In genomic region chr1:156538382-156538781, GRCm38 (mm10) we compare ENCODE assay signal across 14 mouse cellular contexts. TPM values are rescaled to one million over a fixed set of nuclear protein-coding genes. Genes with fewer than 3 reads are reported as not detected.
DNase-seq lines count a peak whose midpoint lies in the region; ATAC-seq and TF ChIP-seq lines count a peak whose summit lies in the region.
"Had no signal": no experiment of that assay in that cellular context is flagged by ENCODE, and none has a peak within 500 bp of the region (broad histone marks: within the 10 kb centered on the region; RNA-seq: fewer than 3 reads in every experiment).

No protein-coding gene starts in this region.

- H3K4me3 ChIP-seq in cerebellum, adult 2 months (replicated peaks; ENCODE audit: insufficient read depth, low read depth, low read length), result no peak overlapping the region
- H3K4me3 ChIP-seq in liver, adult 2 months (ENCODE audit: insufficient read depth, low read depth, low read length), result no peak overlapping the region
- no peak overlapping the region for H3K4me3 ChIP-seq in liver, embryonic 11.5 days (ENCODE audit: low read depth, low read length)
- H3K4me3 ChIP-seq: heart, embryonic 13.5 days; megakaryocyte, embryonic 14.5 days; neural tube, embryonic 15.5 days had no signal

- no peaks in the 10 kb centered on the region for H3K27me3 ChIP-seq in cerebellum, adult 2 months (ENCODE audit: control insufficient read depth, insufficient read depth, low read length)
- H3K27me3 ChIP-seq in liver, adult 2 months (ENCODE audit: control insufficient read depth, insufficient read depth, low read length), result no peaks in the 10 kb centered on the region
- H3K27me3 ChIP-seq in liver, embryonic 11.5 days (replicated peaks; ENCODE audit: control insufficient read depth, insufficient read depth, low read length), result no peaks in the 10 kb centered on the region
- H3K27me3 ChIP-seq: heart, embryonic 13.5 days; megakaryocyte, embryonic 14.5 days; neural tube, embryonic 15.5 days had no signal

- no peaks in the 10 kb centered on the region for H3K79me2 ChIP-seq in liver, adult 2 months (ENCODE audit: control insufficient read depth, insufficient read depth, low read length)

- no peak overlapping the region for H3K27ac ChIP-seq in cerebellum, adult 2 months (ENCODE audit: insufficient read depth, low read length)
- H3K27ac ChIP-seq in liver, adult 2 months (replicated peaks; ENCODE audit: insufficient read depth, low read depth, low read length), result no peak overlapping the region
- H3K27ac ChIP-seq in liver, embryonic 11.5 days (ENCODE audit: low read depth, low read length), result no peak overlapping the region
- H3K27ac ChIP-seq: heart, embryonic 13.5 days; neural tube, embryonic 15.5 days had no signal

- no peak for ATAC-seq in liver, embryonic 11.5 days (replicated peaks; ENCODE audit: low FRiP score)
- ATAC-seq in CD4-positive, CD25-positive, alpha-beta regulatory T cell, adult 4 months, result peak; percentile 71
- ATAC-seq: hindbrain, embryonic 16.5 days had no signal

- no peak for TF ChIP-seq POLR2A in cerebellum, adult 2 months (IDR thresholded peaks at IDR 0.05; ENCODE audit: borderline replicate concordance, insufficient read depth, low read length)
- no peak for TF ChIP-seq POLR2A in liver, adult 2 months (IDR thresholded peaks at IDR 0.05; ENCODE audit: extremely low read depth, insufficient read depth, low read length)

- 80% methylated on average over 3 of the region's 3 CpGs for WGBS in cerebellum, adult 2 months
- WGBS in liver, adult 2 months, result 77% methylated on average over 3 of the region's 3 CpGs
- WGBS in liver, embryonic 11.5 days, result 75% methylated on average over 3 of the region's 3 CpGs

- H3K36me3 ChIP-seq in liver, adult 2 months (ENCODE audit: control insufficient read depth, insufficient read depth, low read length), result no peaks in the 10 kb centered on the region
- no peaks in the 10 kb centered on the region for H3K36me3 ChIP-seq in liver, embryonic 11.5 days (ENCODE audit: control insufficient read depth, insufficient read depth, low read length)
- H3K36me3 ChIP-seq: heart, embryonic 13.5 days; neural tube, embryonic 15.5 days had no signal

- no peak overlapping the region for H3K4me2 ChIP-seq in liver, embryonic 11.5 days
- H3K4me2 ChIP-seq: heart, embryonic 13.5 days; neural tube, embryonic 15.5 days had no signal

- no peaks in the 10 kb centered on the region for H3K4me1 ChIP-seq in cerebellum, adult 2 months (ENCODE audit: control insufficient read depth, insufficient read depth, low read length)
- H3K4me1 ChIP-seq in liver, adult 2 months (ENCODE audit: control insufficient read depth, insufficient read depth, low read length), result no peaks in the 10 kb centered on the region; the same call in 1 of the 2 replicates
- no peaks in the 10 kb centered on the region; the same call in 1 of the 2 replicates for H3K4me1 ChIP-seq in liver, embryonic 11.5 days (replicated peaks; ENCODE audit: control insufficient read depth, insufficient read depth, low read length)
- H3K4me1 ChIP-seq: heart, embryonic 13.5 days; neural tube, embryonic 15.5 days had no signal

- no peak for DNase-seq in cerebellum, adult 2 months
- no peak for DNase-seq in cerebellum, postnatal 14 days
- peak; percentile 42 for DNase-seq in liver, adult 2 months (ENCODE audit: extremely low read depth, low read depth, low spot score)
- DNase-seq in liver, embryonic 11.5 days (ENCODE audit: low spot score), result no peak
- peak; percentile 56 for DNase-seq in induced T-regulatory cell, adult 2 months (ENCODE audit: low read depth)
- DNase-seq in adrenal gland, postnatal 10 days, result no peak
- DNase-seq in kidney, postnatal 4 days, result no peak
- DNase-seq: cerebellum, postnatal 25 days; right cerebral cortex, postnatal 25 days had no signal

- peak; percentile 21; the same call in 1 of the 2 replicates for TF ChIP-seq CTCF in cerebellum, adult 2 months (IDR thresholded peaks at IDR 0.05; ENCODE audit: borderline replicate concordance, insufficient read depth, low read depth, low read length)
- TF ChIP-seq CTCF in liver, adult 2 months (IDR thresholded peaks at IDR 0.05; ENCODE audit: low read depth, low read length), result no peak

- H3K9me3 ChIP-seq in liver, embryonic 11.5 days (ENCODE audit: control insufficient read depth, low read length), result no peaks in the 10 kb centered on the region
- H3K9me3 ChIP-seq: heart, embryonic 13.5 days; megakaryocyte, embryonic 14.5 days; neural tube, embryonic 15.5 days had no signal

- H3K9ac ChIP-seq in liver, adult 2 months (ENCODE audit: low read depth, low read length), result no peak overlapping the region
- no peak overlapping the region for H3K9ac ChIP-seq in liver, embryonic 11.5 days (ENCODE audit: low read depth, low read length)
- H3K9ac ChIP-seq: heart, embryonic 13.5 days; neural tube, embryonic 15.5 days had no signal

RNA-seq across cellular contexts. Expression of gene Gm10031, which starts 14.6 kb away (rescaled TPM):
- polyA plus RNA-seq in cerebellum, adult 2 months (2012; rRNA removed), result 8.7 and 9.5 TPM in 2 replicates
- 13.4 and 13.6 TPM in 2 replicates for total RNA-seq in liver, adult 2 months (2014; rRNA removed)
- 9.9 and 11.1 TPM in 2 replicates for polyA plus RNA-seq in liver, adult 2 months (2012; rRNA removed)
- polyA plus RNA-seq in liver, embryonic 11.5 days (2014; fragmentation: Nextera tagmentation; extraction: Ambion mirVana), result 0.08 and 0.14 TPM in 2 replicates
- polyA plus RNA-seq in CD4-positive, CD25-positive, alpha-beta regulatory T cell, adult 4 months (2017; shearing (Covaris generic)), result 1 to 10 TPM in 1 of 2 experiments, under 1 TPM in 1; 0.66 to 4.8 TPM
- 10 to 100 TPM; 34.8 to 39.6 TPM for total RNA-seq in adrenal gland, postnatal 10 days (2021)

RNA-seq across cellular contexts. Expression of gene Abl2, which starts 20.2 kb away (rescaled TPM):
- polyA plus RNA-seq in cerebellum, adult 2 months (2012; rRNA removed), result 16.4 and 17.2 TPM in 2 replicates
- 3.2 and 4.4 TPM in 2 replicates for total RNA-seq in liver, adult 2 months (2014; rRNA removed)
- 2.3 and 2.6 TPM in 2 replicates for polyA plus RNA-seq in liver, adult 2 months (2012; rRNA removed)
- polyA plus RNA-seq in liver, embryonic 11.5 days (2014; fragmentation: Nextera tagmentation; extraction: Ambion mirVana), result 3.0 and 4.0 TPM in 2 replicates
- 1 to 10 TPM; 4.6 to 4.9 TPM for polyA plus RNA-seq in CD4-positive, CD25-positive, alpha-beta regulatory T cell, adult 4 months (2017; shearing (Covaris generic))
- 10 to 100 TPM; 18.9 to 19.9 TPM for total RNA-seq in adrenal gland, postnatal 10 days (2021)

Comparison
In these comparisons a context has a peak if more than half of its experiments do, and no peak if none do; other contexts are left out.
1. DNase-seq: peak in liver, adult 2 months (single experiment) and induced T-regulatory cell, adult 2 months (single experiment); none in cerebellum, adult 2 months (0 of 2), cerebellum, postnatal 14 days (0 of 2), liver, embryonic 11.5 days (single experiment), adrenal gland, postnatal 10 days (single experiment) and kidney, postnatal 4 days (0 of 2).